In the genomic region with DNA sequence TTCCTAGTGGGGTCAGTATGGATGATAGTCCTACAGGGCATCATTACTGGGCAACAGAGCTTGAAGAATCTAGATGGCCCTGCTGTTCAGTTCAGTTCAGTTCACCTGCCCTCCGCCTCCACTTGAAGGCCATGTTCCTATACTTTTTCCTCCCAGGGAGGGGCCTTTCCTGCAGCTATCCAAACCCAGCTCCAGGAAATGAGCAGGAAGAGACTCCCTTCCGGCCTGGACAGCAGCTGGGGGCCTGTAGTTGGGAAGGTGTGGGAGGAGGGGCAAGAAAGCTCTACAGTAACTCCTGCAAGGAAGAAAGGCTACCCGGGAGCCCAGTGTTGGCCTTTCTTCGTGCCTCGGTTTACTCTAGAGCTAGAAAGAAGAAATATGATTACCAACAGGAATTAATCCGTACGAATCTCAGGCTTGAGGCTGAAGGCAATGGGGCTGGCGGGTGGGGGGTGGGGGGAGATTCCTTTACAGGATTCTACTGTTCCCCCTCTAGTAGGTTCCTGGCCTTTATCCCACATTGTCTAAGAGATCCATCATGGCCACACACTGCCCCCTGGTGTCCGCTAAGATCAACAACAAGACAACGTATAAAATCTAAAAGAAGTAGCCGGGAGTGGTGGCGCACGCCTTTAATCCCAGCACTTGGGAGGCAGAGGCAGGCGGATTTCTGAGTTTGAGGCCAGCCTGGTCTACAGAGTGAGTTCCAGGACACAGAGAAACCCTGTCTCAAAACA, we compare ENCODE assay signal across 9 mouse cellular contexts. TPM values are rescaled to one million over a fixed set of nuclear protein-coding genes. Genes with fewer than 3 reads are reported as not detected.
A peak's percentile ranks its signal among the peaks of the same experiment; 100 is the strongest.
DNase-seq lines count a peak whose midpoint lies in the region; ATAC-seq and TF ChIP-seq lines count a peak whose summit lies in the region.
"Had no signal": no experiment of that assay in that cellular context is flagged by ENCODE, and none has a peak within 500 bp of the region (broad histone marks: within the 10 kb centered on the region; RNA-seq: fewer than 3 reads in every experiment).

No protein-coding gene starts in this region.

- H3K4me2 ChIP-seq in heart, embryonic 11.5 days, result peak overlapping the region; percentile 89
- peak overlapping the region; percentile 75 for H3K4me2 ChIP-seq in kidney, embryonic 15.5 days
- H3K4me2 ChIP-seq in liver, embryonic 13.5 days, result no peak overlapping the region

- peaks cover 0 to 15% of the 10 kb centered on the region in 2 experiments; a peak in 1 of 4 replicates for H3K4me1 ChIP-seq in ES-E14 (ENCODE audit: control insufficient read depth in 2 of 2, insufficient read depth in 2 of 2, low read length in 2 of 2, poor library complexity in 1 of 2)
- H3K4me1 ChIP-seq in heart, embryonic 11.5 days (ENCODE audit: control insufficient read depth, insufficient read depth, low read length), result 0 out of 2 replicates have a peak, but pooled peaks cover 3% of the 10 kb centered on the region
- peaks cover 58% of the 10 kb centered on the region for H3K4me1 ChIP-seq in kidney, embryonic 15.5 days
- H3K4me1 ChIP-seq in liver, embryonic 13.5 days (replicated peaks), result peaks cover 52% of the 10 kb centered on the region

- 27% methylated on average over 14 of the region's 14 CpGs for WGBS in heart, embryonic 11.5 days (ENCODE audit: insufficient replicate concordance)
- 21% methylated on average over 14 of the region's 14 CpGs for WGBS in kidney, embryonic 15.5 days
- 22% methylated on average over 14 of the region's 14 CpGs for WGBS in liver, embryonic 13.5 days (ENCODE audit: insufficient replicate concordance)

- peak; percentile 72 for DNase-seq in A20 (ENCODE audit: low read depth, low spot score)
- peak; percentile 88 for DNase-seq in ES-E14 (ENCODE audit: low read depth, low spot score)
- peak; percentile 55 to 73 for DNase-seq in cerebellum, postnatal 25 days
- DNase-seq in liver, embryonic 13.5 days, result peak; percentile 31
- DNase-seq in retina, postnatal 1 day, result peak; percentile 83
- DNase-seq in ovary, postnatal 14 days (ENCODE audit: low spot score), result no peak

- no peaks in the 10 kb centered on the region for H3K36me3 ChIP-seq in ES-E14 (ENCODE audit: control insufficient read depth, insufficient read depth, low read length, poor library complexity, severe bottlenecking)
- H3K36me3 ChIP-seq in heart, embryonic 11.5 days (ENCODE audit: control insufficient read depth, insufficient read depth, low read length), result no peaks in the 10 kb centered on the region
- H3K36me3 ChIP-seq in kidney, embryonic 15.5 days, result no peaks in the 10 kb centered on the region
- no peaks in the 10 kb centered on the region for H3K36me3 ChIP-seq in liver, embryonic 13.5 days

- H3K27ac ChIP-seq in ES-E14 (ENCODE audit: insufficient read depth, low read depth, low read length, poor library complexity, severe bottlenecking), result no peak overlapping the region
- H3K27ac ChIP-seq in heart, embryonic 11.5 days (ENCODE audit: low read depth, low read length), result peak overlapping the region; percentile 81
- peak overlapping the region; percentile 77 for H3K27ac ChIP-seq in kidney, embryonic 15.5 days
- no peak overlapping the region for H3K27ac ChIP-seq in liver, embryonic 13.5 days

- in situ Hi-C loops in ES-E14 (cut with MboI; ENCODE audit: low sequenced_read_pairs in 2 of 2, unreplicated experiment in 2 of 2), result no loop called here

- H3K27me3 ChIP-seq in heart, embryonic 11.5 days (ENCODE audit: control insufficient read depth, insufficient read depth, low read length), result peaks cover 36% of the 10 kb centered on the region
- H3K27me3 ChIP-seq in kidney, embryonic 15.5 days, result no peaks in the 10 kb centered on the region
- H3K27me3 ChIP-seq in liver, embryonic 13.5 days, result peaks cover 52% of the 10 kb centered on the region

- H3K9ac ChIP-seq in ES-E14 (ENCODE audit: insufficient read depth, low read depth, low read length, poor library complexity, severe bottlenecking), result no peak overlapping the region; the same call in 1 of the 2 replicates
- H3K9ac ChIP-seq in heart, embryonic 11.5 days (ENCODE audit: low read depth, low read length), result no peak overlapping the region
- H3K9ac ChIP-seq in kidney, embryonic 15.5 days, result peak overlapping the region; percentile 0; the same call in 1 of the 2 replicates
- no peak overlapping the region for H3K9ac ChIP-seq in liver, embryonic 13.5 days

- no peak overlapping the region for H3K4me3 ChIP-seq in ES-E14 (ENCODE audit: insufficient read depth in 1 of 2, low read depth in 1 of 2, low read length in 2 of 2, poor library complexity in 1 of 2, severe bottlenecking in 1 of 2)
- peak overlapping the region; percentile 62 for H3K4me3 ChIP-seq in heart, embryonic 11.5 days (ENCODE audit: low read depth, low read length)
- peak overlapping the region; percentile 57 for H3K4me3 ChIP-seq in kidney, embryonic 15.5 days (replicated peaks)
- H3K4me3 ChIP-seq in liver, embryonic 13.5 days (replicated peaks), result no peak overlapping the region

- H3K9me3 ChIP-seq in ES-E14 (ENCODE audit: control insufficient read depth, insufficient read depth, low read depth, low read length), result no peaks in the 10 kb centered on the region
- no peaks in the 10 kb centered on the region for H3K9me3 ChIP-seq in heart, embryonic 11.5 days (replicated peaks; ENCODE audit: control insufficient read depth, low read length)
- no peaks in the 10 kb centered on the region for H3K9me3 ChIP-seq in kidney, embryonic 15.5 days (replicated peaks)
- H3K9me3 ChIP-seq in liver, embryonic 13.5 days (replicated peaks), result no peaks in the 10 kb centered on the region

- ATAC-seq in heart, embryonic 11.5 days (replicated peaks; ENCODE audit: insufficient number of reproducible peaks, low FRiP score, low TSS enrichment), result no peak
- ATAC-seq in kidney, embryonic 15.5 days (replicated peaks; ENCODE audit: low FRiP score), result peak; percentile 27; the same call in 1 of the 2 replicates
- 0 out of 2 replicates have a peak, but pooled peaks have one; percentile 32 for ATAC-seq in liver, embryonic 13.5 days (ENCODE audit: low read depth)

TF ChIP-seq in ES-E14, 5 proteins besides CTCF, POLR2A, EP300 and RAD21:
- TF ChIP-seq HCFC1 (IDR thresholded peaks at IDR 0.05; ENCODE audit: borderline replicate concordance, insufficient read depth, low read length) (no peak), MAFK (IDR thresholded peaks at IDR 0.05; ENCODE audit: insufficient read depth, low read depth, low read length) (no peak), ZNF384 (IDR thresholded peaks at IDR 0.05; ENCODE audit: low read depth, low read length) (no peak), ZC3H11A (IDR thresholded peaks at IDR 0.05; ENCODE audit: borderline replicate concordance, low read depth, low read length) (peak; percentile 86)

RNA-seq across cellular contexts. Expression of gene Ramp2, which starts 2.6 kb away (rescaled TPM):
- total RNA-seq in ES-E14 (2012; rRNA removed), result 4.0 and 5.6 TPM in 2 replicates
- 230 and 232 TPM in 2 replicates for polyA plus RNA-seq in heart, embryonic 11.5 days (2014; fragmentation: Nextera tagmentation; extraction: Ambion mirVana)
- 220 and 232 TPM in 2 replicates for polyA plus RNA-seq in kidney, embryonic 15.5 days (2015; fragmentation: Nextera tagmentation; extraction: Ambion mirVana)
- 23.4 and 25.4 TPM in 2 replicates for polyA plus RNA-seq in liver, embryonic 13.5 days (2015; fragmentation: Nextera tagmentation; extraction: Ambion mirVana)
- total RNA-seq: hematopoietic stem cell, adult 5-6 weeks had no signal

RNA-seq across cellular contexts. Expression of gene Vps25, which starts 5.1 kb away (rescaled TPM):
- total RNA-seq in ES-E14 (2012; rRNA removed), result 105 and 135 TPM in 2 replicates
- 126 and 128 TPM in 2 replicates for polyA plus RNA-seq in heart, embryonic 11.5 days (2014; fragmentation: Nextera tagmentation; extraction: Ambion mirVana)
- polyA plus RNA-seq in kidney, embryonic 15.5 days (2015; fragmentation: Nextera tagmentation; extraction: Ambion mirVana), result 135 and 147 TPM in 2 replicates
- 98.5 and 99.4 TPM in 2 replicates for polyA plus RNA-seq in liver, embryonic 13.5 days (2015; fragmentation: Nextera tagmentation; extraction: Ambion mirVana)

RNA-seq across cellular contexts. Expression of gene Wnk4, which starts 11.9 kb away (rescaled TPM):
- total RNA-seq in ES-E14 (2012; rRNA removed), result 0.49 and 1.1 TPM in 2 replicates
- polyA plus RNA-seq in heart, embryonic 11.5 days (2014; fragmentation: Nextera tagmentation; extraction: Ambion mirVana), result 11.1 and 13.7 TPM in 2 replicates
- polyA plus RNA-seq in kidney, embryonic 15.5 days (2015; fragmentation: Nextera tagmentation; extraction: Ambion mirVana), result 25.5 and 27.2 TPM in 2 replicates
- polyA plus RNA-seq in liver, embryonic 13.5 days (2015; fragmentation: Nextera tagmentation; extraction: Ambion mirVana), result 5.5 and 7.9 TPM in 2 replicates
- total RNA-seq: hematopoietic stem cell, adult 5-6 weeks had no signal

RNA-seq across cellular contexts. Expression of gene Ezh1, which starts 22.2 kb away (rescaled TPM):
- total RNA-seq in ES-E14 (2012; rRNA removed), result 18.3 and 18.9 TPM in 2 replicates
- polyA plus RNA-seq in heart, embryonic 11.5 days (2014; fragmentation: Nextera tagmentation; extraction: Ambion mirVana), result 10.2 and 12.7 TPM in 2 replicates
- polyA plus RNA-seq in kidney, embryonic 15.5 days (2015; fragmentation: Nextera tagmentation; extraction: Ambion mirVana), result 22.9 and 27.0 TPM in 2 replicates
- polyA plus RNA-seq in liver, embryonic 13.5 days (2015; fragmentation: Nextera tagmentation; extraction: Ambion mirVana), result 6.6 and 7.4 TPM in 2 replicates

RNA-seq across cellular contexts. Expression of gene Cntd1, which starts 30.4 kb away (rescaled TPM):
- 2.1 and 2.4 TPM in 2 replicates for total RNA-seq in ES-E14 (2012; rRNA removed)
- polyA plus RNA-seq in heart, embryonic 11.5 days (2014; fragmentation: Nextera tagmentation; extraction: Ambion mirVana), result 1.1 TPM in 2 replicates
- polyA plus RNA-seq in kidney, embryonic 15.5 days (2015; fragmentation: Nextera tagmentation; extraction: Ambion mirVana), result 1.6 and 3.1 TPM in 2 replicates
- polyA plus RNA-seq in liver, embryonic 13.5 days (2015; fragmentation: Nextera tagmentation; extraction: Ambion mirVana), result 0.63 and 0.85 TPM in 2 replicates

Comparison
In these comparisons a context has a peak if more than half of its experiments do, and no peak if none do; other contexts are left out.
1. H3K27ac ChIP-seq: peak in heart, embryonic 11.5 days (single experiment) and kidney, embryonic 15.5 days (single experiment); none in ES-E14 (single experiment) and liver, embryonic 13.5 days (single experiment).
2. H3K4me3 ChIP-seq: peak in heart, embryonic 11.5 days (single experiment) and kidney, embryonic 15.5 days (single experiment); none in ES-E14 (0 of 2) and liver, embryonic 13.5 days (single experiment).